Mouse (Mus musculus) limb, embryonic 10.5 days (tissue): ENCODE data around the gene Olfr1253. TPM values are rescaled to one million over a fixed set of nuclear protein-coding genes. Genes with fewer than 3 reads are reported as not detected.

ENCODE experiments used
- DNase-seq: peaks from one replicate; pipeline ENCODE4 v3.0.0-alpha.2; 2017; ENCODE audit warnings: low spot score
- H3K27ac ChIP-seq: fragments of 300-500 bp; sonication (generic); 2 replicates; pipeline ENCODE4 v1.5.1; 2016; ENCODE audit warnings: mild to moderate bottlenecking
- H3K27me3 ChIP-seq: fragments of 300-500 bp; sonication (generic); 2 replicates; pipeline ENCODE4 v1.6.1; 2016; ENCODE audit warnings: low read depth, mild to moderate bottlenecking; ENCODE audit not compliant: poor library complexity, severe bottlenecking
- H3K36me3 ChIP-seq: fragments of 300-500 bp; sonication (generic); 2 replicates; pipeline ENCODE4 v1.6.1; 2016; ENCODE audit warnings: mild to moderate bottlenecking, moderate library complexity
- H3K4me1 ChIP-seq: fragments of 300-500 bp; sonication (generic); 2 replicates; pipeline ENCODE4 v1.6.1; 2016
- H3K4me3 ChIP-seq: fragments of 300-500 bp; sonication (generic); 2 replicates; pipeline ENCODE4 v1.5.1; 2016; ENCODE audit warnings: mild to moderate bottlenecking, moderate library complexity
- H3K9me3 ChIP-seq: fragments of 300-500 bp; sonication (generic); replicated peaks from 2 replicates; pipeline ENCODE4 v1.6.1; 2016; ENCODE audit warnings: mild to moderate bottlenecking
- WGBS: fragments of 180-500 bp; shearing (Covaris S2); methylation state at CpG from one replicate; pipeline ENCODE4 v1.1.7; 2016; 5-methylcytosine and 5-hydroxymethylcytosine counted together
- polyA plus RNA-seq: library from polyadenylated mRNA; unstranded; fragments of >200 nt; fragmentation: Nextera tagmentation; extraction: Ambion mirVana; gene quantifications from 2 replicates; pipeline ENCODE4 v1.2.1, GENCODE M21; 2016

Gene Olfr1253
- polyA plus RNA-seq, result not detected in 2 replicates

- WGBS, result 88% methylated on average over 1 of the region's 1 CpGs
- Histone ChIP-seq H3K27ac (no peak within 1 kb of the TSS), H3K9me3 (no peaks in the 10 kb centered on the region), H3K4me1 (no peaks in the 10 kb centered on the region), H3K36me3 (no peaks in the 10 kb centered on the region), H3K27me3 (no peaks in the 10 kb centered on the region), H3K4me3 (no peak within 1 kb of the TSS)
- no peak for DNase-seq
Observed at GRCm38 (mm10) chr2:89756990-89757389, at the start of gene Olfr1253. Olfr1253 (minus strand) TSS chr2:89757090.

DNA sequence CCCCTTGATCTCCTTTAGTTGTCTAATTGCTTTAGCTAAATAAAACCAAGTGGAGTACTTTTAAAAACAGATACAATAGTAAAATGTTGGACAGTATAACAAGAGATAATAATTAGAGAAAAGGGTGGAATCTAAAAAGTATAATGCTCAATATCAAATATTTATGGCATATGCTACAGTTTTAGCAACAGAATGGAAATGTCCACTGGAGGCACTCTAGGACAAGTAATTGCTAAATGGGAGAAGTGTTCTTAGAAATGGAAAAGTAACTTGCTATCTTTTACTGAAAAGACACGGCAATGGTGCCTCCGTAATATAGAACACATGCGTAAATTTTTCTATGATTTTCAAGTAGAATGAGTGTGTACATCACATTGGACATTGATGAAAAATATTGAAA, 42.7 kb upstream of the Olfr1253 start:
- Histone ChIP-seq H3K27ac (no peak overlapping the region), H3K36me3 (no peaks in the 10 kb centered on the region), H3K9me3 (no peaks in the 10 kb centered on the region), H3K4me3 (no peak overlapping the region), H3K27me3 (no peaks in the 10 kb centered on the region), H3K4me1 (no peaks in the 10 kb centered on the region)
- no peak for DNase-seq
- 96% methylated on average over 3 of the region's 3 CpGs for WGBS

DNA sequence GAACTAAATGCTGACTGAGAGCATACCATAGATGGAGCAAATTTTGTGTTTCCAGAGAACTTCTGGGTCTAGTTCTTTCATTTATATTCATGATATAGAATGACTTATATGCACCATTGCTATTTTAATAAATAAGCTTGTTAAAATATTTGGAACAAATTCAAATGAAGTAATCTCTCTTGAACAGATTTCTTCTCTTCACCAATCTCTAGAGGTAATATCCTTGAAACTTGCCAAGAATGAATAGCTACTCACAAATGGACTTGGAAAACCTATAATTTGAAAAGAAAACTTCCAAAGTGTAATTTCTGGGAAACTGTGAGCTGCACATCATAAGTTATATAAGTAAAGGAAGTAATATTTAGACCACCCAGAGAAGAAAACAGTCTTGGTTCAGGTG, 36.6 kb upstream of the Olfr1253 start, which contains the start of gene Olfr1254:
TSS of gene Olfr1254 (minus strand) at position 101 of the 400 bp plus-strand sequence.
- no peak for DNase-seq

DNA sequence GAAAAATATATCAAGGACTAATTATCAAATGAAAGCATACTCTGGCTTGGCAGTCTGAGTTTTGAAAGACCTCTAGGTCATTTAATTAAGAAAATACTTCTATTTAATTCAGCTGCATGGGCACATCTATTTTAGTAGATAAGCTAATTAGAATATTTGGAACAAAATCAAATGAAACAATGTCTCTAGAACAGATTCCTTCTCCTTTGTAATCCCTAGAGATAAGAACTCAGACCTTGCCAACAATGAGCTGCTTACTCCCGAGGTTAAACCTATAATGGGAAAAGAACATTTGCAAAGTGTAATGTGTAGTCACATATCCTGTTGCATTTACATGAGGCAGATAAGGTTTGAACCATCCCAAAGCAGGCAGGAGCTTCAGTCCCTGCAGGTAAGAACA, 32.0 kb downstream of the Olfr1253 start, which contains the start of gene Olfr1252:
TSS of gene Olfr1252 (minus strand) at position 101 of the 400 bp plus-strand sequence.
- Histone ChIP-seq H3K27me3 (no peaks in the 10 kb centered on the region), H3K4me1 (no peaks in the 10 kb centered on the region), H3K27ac (no peak within 1 kb of the TSS), H3K4me3 (no peak within 1 kb of the TSS), H3K9me3 (no peaks in the 10 kb centered on the region), H3K36me3 (no peaks in the 10 kb centered on the region)
- 80% methylated on average over 1 of the region's 1 CpGs for whole genome bisulfite sequencing
- no peak for DNase-seq

More for the DNA sequence above, 36.6 kb upstream of the Olfr1253 start, which contains the start of gene Olfr1254:
- H3K36me3 ChIP-seq, result no peaks in the 10 kb centered on the region
- no peaks in the 10 kb centered on the region for H3K9me3 ChIP-seq
- H3K27me3 ChIP-seq, result no peaks in the 10 kb centered on the region
- H3K4me3 ChIP-seq, result no peak within 1 kb of the TSS
- H3K27ac ChIP-seq, result no peak within 1 kb of the TSS
- H3K4me1 ChIP-seq, result no peaks in the 10 kb centered on the region

Other genes starting within 250 kb of the Olfr1253 start
- gene Olfr1243, start 225.6 kb downstream of the Olfr1253 start, polyA plus RNA-seq, result not detected in 2 replicates
- not detected in 2 replicates for gene Olfr1245, start 178.6 kb downstream of the Olfr1253 start, polyA plus RNA-seq
- gene Olfr1246, start 163.9 kb downstream of the Olfr1253 start, polyA plus RNA-seq, result not detected in 2 replicates
- gene Olfr1247, start 143.0 kb downstream of the Olfr1253 start, polyA plus RNA-seq, result not detected in 2 replicates
- not detected in 2 replicates for gene Olfr1248, start 138.8 kb downstream of the Olfr1253 start, polyA plus RNA-seq
- gene Olfr1249, start 122.1 kb downstream of the Olfr1253 start, polyA plus RNA-seq, result not detected in 2 replicates
- gene Olfr1250, start 95.6 kb downstream of the Olfr1253 start, polyA plus RNA-seq, result not detected in 2 replicates
- gene Olfr1251, start 85.2 kb downstream of the Olfr1253 start, polyA plus RNA-seq, result not detected in 2 replicates
- not detected in 2 replicates for gene Olfr1252, start 32.1 kb downstream of the Olfr1253 start, polyA plus RNA-seq
- gene Olfr1254, start 36.5 kb upstream of the Olfr1253 start, polyA plus RNA-seq, result not detected in 2 replicates
- gene Olfr1255, start 55.0 kb upstream of the Olfr1253 start, polyA plus RNA-seq, result not detected in 2 replicates
- gene Olfr1256, start 84.5 kb upstream of the Olfr1253 start, polyA plus RNA-seq, result not detected in 2 replicates
- gene Olfr48, start 91.1 kb upstream of the Olfr1253 start, polyA plus RNA-seq, result not detected in 2 replicates
- gene Olfr1257, start 121.3 kb upstream of the Olfr1253 start, polyA plus RNA-seq, result not detected in 2 replicates
- not detected in 2 replicates for gene Olfr1258, start 170.2 kb upstream of the Olfr1253 start, polyA plus RNA-seq
- not detected in 2 replicates for gene Olfr1259, start 191.6 kb upstream of the Olfr1253 start, polyA plus RNA-seq
- gene Olfr1260, start 217.2 kb upstream of the Olfr1253 start, polyA plus RNA-seq, result not detected in 2 replicates
- gene Olfr1261, start 234.1 kb upstream of the Olfr1253 start, polyA plus RNA-seq, result not detected in 2 replicates
- not detected in 2 replicates for gene Olfr1262, start 243.1 kb upstream of the Olfr1253 start, polyA plus RNA-seq